Mouse (Mus musculus) thymus, postnatal 25 days (tissue): ENCODE results near the gene Atg9a.
A peak's percentile ranks its signal among the peaks of the same experiment; 100 is the strongest.

Experiments
- DNase-seq: peaks from one replicate; pipeline ENCODE4 v3.0.0; 2022

The Atg9a gene

DNA sequence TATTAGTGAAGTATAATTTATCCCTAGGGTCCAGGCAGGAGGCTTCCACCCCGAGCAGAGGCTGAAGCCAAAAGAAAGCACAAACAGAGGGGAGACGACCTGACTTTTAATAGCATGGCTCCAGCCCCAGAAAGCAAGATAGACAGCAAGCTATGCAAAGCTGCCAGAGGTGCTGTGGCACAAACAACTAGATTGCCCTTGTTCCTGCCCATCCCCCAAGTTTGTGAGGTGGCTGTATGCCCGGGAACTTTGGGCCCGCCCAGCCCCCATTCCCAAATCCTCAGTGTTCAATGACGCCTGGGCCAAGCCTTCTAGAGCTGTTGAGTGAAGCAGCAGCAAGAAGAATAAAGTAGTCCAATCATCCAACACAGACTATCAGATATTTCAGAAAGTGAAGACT is 22.9 kb upstream of the Atg9a start:
- DNase-seq = no peak

DNA sequence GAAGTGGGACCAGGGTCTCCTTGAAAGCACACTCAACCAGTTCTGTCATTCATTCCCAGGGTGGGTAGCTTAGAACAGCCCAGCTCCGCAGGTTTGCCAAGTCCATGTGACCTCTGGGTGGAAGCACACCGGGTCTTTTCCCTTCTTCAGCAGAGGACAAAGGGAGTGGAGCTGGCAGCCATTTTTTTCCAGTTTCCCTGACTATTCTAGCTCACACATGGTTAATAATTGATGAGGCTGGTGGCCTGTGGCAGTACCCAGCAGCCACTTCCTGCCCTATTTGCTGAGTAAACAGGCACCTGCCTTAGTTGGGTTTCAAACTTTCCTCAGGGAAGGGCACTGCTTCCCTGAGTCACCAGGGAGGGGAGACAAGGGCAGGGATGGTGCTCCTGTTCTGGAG is 22.4 kb upstream of the Atg9a start:
- no peak for DNase-seq

- peak; percentile 27 for DNase-seq
Observed at GRCm38 (mm10) chr1:75213096-75213495, 21.1 kb upstream of the Atg9a start.

GRCm38 (mm10) chr1:75212542-75212941 is 20.5 kb upstream of the Atg9a start:
- no peak for DNase-seq

DNA sequence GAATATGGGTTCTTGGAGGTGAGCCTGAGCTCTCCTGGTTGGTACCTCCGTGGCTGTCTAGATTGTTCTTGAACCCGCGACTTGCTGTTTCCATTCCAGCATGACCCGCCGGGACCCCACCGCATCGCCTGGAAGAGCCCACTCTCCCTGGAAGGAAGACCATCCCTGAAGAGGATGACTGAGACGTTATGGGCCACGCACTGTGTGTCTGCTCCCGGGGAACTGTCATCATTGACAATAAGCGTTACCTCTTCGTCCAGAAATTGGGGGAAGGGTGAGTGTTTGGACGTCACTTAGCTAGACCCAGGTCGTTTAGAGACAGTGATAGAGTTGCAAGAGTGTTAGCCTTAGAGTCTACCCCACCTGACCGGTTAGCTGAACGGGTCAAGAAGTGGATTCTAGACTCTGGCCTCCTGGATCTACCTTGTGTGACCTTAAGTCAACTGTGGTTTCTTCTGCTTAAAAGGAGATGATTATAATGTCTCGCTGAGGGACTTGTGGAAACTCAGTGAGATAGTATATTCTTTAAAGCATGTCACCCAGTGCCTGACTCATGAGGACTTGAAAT is 19.2 kb upstream of the Atg9a start:
- no peak for DNase-seq

DNA sequence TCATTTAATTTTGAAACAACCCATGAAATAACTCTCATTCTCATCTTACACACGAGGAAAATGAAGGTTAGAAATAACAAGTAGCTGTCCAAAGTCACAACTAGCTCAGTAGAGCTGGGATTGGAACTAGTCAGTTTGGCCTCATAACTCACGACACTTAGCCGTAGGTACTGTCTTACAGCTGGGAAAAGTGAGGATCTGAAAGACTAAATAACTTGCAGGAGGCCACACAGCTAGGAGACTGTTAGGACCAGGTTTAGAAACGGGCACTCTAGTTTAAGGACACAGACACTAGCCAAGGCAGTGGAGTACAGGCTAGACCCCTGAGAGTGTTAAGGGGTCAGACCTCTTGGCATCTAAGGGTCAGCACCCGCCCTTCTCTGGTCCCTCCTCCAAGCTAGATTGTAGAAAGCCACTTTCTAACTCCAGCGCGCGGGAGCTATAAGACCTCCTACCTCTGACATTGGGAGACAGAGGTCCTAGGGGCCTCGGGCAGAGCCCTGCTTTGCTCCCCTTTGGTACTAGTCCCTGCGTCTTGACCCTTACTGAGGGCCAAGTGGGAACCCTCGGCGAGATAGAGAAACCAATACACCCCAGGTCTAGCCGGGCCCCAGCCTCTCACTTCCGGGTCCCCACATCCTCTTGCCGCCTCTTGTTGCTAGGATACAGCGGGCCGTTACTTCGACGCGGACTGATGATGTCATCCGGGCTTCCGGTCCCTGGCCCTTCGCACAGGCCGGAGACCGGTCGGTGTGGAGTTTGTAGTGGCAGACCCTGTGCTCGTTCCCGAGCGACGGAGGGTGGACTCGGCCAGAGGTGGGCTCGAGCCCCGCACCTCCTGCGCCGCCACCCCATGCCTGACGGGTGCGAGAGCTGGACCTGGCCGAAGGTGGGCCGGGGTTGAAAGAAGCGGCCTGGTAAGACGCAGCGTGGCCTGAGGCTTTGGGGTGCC is 18.4 kb upstream of the Atg9a start, which contains the start of the genes Glb1l and Stk16:
TSS of gene Glb1l (minus strand) at position 678 of the 952 bp plus-strand sequence.
TSS of gene Stk16 (plus strand) at position 703 of the 952 bp plus-strand sequence.
- DNase-seq = peak; percentile 95

- peak; percentile 51 for DNase-seq
Observed at GRCm38 (mm10) chr1:75208967-75209678, 17.1 kb upstream of the Atg9a start.

- DNase-seq = no peak
Observed at GRCm38 (mm10) chr1:75201236-75201635, 9.2 kb upstream of the Atg9a start.

- DNase-seq = no peak
Observed at GRCm38 (mm10) chr1:75192452-75192851, 456 bp upstream of the Atg9a start.

DNA sequence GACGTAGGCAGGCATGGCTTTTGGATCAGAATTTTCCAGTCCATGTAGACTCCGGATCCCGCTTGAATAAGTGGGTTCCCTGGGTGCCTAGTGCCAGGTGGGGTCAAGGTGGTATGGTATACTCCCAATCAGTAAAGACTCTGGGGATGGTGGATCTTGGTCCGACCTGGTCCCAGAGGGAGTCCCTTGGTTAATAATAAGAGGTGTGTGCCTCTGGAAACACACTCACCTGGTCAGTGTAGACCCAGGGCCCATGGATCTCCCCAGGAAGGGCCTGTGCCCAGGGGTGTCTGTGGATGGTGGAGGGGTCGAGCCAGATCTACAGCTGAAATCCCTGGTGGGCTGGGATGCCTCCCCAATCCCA is 756 bp downstream of the Atg9a start:
- DNase-seq = no peak

GRCm38 (mm10) chr1:75190577-75190976 is 1.4 kb downstream of the Atg9a start:
- DNase-seq = no peak

DNA sequence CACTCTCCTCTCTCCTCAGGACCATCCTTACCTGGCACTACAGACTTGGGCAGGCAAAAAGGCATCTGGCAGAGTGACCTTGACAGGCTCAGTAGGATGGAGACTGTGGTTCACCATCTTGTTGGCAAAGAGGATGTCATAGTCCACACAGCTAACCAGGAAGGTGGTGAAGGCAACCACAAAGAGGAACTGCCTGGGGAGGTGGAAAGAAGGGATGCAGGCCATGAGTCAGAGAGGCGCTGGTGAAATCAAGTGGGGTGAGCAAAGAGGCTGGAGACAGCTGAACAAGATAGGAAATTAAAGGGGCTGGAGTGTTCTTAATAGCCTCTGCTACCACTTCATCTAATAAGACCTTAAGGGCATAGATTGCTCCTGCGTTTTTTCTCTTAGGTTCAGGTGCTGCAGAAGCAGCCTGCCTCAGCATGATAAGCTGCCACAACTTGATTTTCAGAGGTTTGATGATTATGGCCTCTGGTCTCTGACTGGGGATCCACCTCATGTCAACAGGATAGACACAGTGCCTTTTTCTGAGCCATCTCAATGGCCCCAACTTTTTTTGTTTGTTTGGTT is 4.0 kb downstream of the Atg9a start:
- DNase-seq = no peak

GRCm38 (mm10) chr1:75187126-75187525 is 4.9 kb downstream of the Atg9a start:
- DNase-seq = no peak

DNA sequence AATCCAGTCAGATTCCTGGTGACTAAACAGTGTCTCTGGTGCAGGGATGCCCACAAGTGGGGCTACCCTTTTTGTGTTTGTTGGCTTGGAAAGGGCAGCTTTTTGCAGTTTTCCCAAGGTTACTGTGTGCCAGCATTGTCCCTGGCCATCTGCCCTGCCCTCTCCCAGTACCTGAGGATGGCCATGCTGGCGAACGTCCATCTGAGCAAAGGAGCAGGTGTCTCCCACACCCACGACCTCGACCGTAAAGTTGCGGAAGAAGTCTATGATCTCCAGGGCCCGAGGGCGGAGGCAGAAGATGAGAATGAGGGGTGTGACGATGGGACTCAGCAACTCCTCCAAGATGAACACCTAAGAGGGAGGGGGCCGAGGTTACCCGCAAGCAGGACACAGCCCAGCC is 6.5 kb downstream of the Atg9a start:
- DNase-seq = no peak

DNA sequence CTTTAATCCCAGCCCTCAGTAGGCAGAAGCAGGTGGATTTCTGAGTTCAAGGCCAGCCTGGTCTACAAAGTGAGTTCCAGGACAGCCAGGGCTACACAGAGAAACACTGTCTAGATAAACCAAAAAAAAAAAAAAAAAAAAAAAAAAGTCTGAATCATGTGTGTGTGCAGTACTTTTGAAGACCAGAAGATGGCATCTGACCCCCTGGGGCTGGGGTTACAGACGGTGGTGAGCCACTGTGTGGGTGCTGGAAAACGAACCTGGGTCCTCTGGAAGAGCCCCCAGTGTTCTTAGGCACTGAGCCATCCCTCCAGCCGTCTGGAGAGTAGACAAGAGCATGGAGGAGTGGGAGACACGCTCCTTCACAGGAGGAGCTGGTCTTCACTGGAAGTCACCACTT is 9.8 kb downstream of the Atg9a start:
- DNase-seq = no peak

- DNase-seq = no peak
Observed at GRCm38 (mm10) chr1:75181377-75181870, 10.6 kb downstream of the Atg9a start.

DNA sequence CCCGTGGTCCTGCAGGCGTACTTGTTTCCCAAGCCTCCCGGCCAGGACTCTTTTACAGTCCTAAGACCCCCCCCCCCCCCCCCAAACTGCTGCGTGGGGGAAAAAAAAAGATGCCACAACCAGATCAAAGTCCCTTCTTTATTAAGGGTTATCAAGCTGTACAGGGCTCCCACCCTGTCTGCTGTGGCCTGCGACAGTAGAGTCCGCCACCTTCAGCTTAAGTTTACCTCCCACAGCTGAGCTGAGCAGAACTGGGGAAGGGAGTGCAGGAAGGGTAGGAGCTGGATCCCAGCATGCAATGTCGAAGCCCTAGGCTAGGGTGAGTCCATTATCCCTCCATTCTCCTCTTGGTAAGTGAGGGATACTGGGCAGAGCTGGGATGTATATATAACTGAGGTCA is 11.3 kb downstream of the Atg9a start:
- DNase-seq = no peak

GRCm38 (mm10) chr1:75180105-75180590 is 11.8 kb downstream of the Atg9a start, which contains the start of gene Abcb6:
Gene Abcb6, minus strand, starts transcription at chr1:75180392.
- DNase-seq = peak; percentile 84

- DNase-seq = no peak
Observed at GRCm38 (mm10) chr1:75179334-75180104, 12.5 kb downstream of the Atg9a start.

DNA sequence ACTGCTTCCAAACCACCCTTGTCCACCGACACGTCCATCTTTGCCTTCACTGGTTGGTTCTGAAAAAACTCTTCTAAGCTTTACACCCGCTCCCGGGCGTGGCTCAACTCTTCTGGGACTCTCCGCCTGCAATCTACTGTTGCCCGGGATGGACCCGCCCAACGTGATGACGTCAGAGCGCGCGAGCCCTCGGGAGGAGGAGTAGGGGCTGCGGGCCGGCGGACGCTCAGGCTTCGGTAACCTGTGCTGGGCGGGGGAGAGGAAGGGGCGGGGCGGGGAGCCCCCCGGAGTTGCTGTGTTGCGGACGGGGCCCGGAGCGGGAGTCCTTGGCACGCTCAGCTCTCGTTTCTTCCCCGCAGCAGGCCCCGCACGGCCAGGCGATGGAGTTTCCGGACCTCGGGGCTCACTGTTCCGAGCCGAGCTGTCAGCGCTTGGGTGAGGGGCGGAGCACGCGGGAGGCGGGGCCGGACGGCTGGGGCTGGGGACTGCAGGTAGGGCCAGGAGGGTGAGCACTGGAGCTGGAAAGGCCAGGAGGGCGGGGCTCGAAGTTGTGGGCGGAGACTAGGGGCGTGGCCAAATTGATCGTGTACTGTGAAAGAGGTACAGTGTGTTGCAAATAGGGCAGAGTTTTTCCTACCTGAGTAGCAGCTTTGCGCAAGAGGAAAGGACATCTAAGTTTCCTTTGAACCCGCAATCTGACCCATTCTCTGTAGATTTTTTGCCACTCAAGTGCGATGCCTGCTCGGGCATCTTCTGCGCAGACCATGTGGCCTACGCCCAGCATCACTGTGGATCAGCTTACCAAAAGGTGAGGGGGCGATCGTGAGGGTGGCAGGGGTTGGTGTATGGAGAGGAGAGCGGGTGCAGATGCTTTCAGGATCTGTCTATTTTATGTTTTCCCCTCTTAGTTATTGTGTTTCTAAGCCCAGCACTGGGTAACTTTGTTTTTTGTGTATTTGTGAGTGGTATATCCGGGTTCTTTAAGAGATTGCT is 23.2 kb downstream of the Atg9a start, which contains the start of gene Zfand2b:
TSS of gene Zfand2b (plus strand) at position 175 of the 993 bp plus-strand sequence.
- DNase-seq = peak; percentile 99

DNA sequence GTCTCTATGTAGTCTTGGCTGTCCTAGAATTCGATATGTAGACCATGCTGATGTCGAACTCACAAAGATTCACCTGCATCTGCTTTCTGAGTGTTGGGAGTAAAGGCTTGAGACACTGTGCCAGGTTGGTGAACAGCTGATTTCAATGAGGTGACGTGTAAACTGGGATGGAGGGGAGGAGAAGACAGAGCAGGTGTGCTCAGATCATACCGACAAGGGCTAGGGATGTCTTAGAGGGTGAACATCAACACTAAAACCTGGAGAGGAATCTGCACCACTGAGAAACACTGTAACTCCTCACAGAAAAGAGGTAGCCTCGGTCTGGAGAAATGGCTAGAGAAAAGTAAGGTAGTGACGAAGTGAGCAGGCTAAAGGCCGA is 23.9 kb downstream of the Atg9a start:
- no peak for DNase-seq
